Mouse (Mus musculus) thymus, postnatal 36 days (tissue): ENCODE measurements around the gene Wnt8b.
A peak's percentile ranks its signal among the peaks of the same experiment; 100 is the strongest.
"Not testable (repeated sequence)": the region's sequence is repeated elsewhere in the genome, so short reads cannot be mapped to it uniquely, and the experiment has no call there.

Experiments
- DNase-seq, 2 experiments: peaks; one replicate each; pipeline ENCODE4 v3.0.0; 2022; ENCODE audit warnings: mixed read lengths in 2 of 2

The Wnt8b gene

GRCm38 (mm10) chr19:44493128-44493527, at the start of gene Wnt8b:
Wnt8b (plus strand) TSS chr19:44493472.
- no peak for DNase-seq

- DNase-seq = no peak
Observed at GRCm38 (mm10) chr19:44445755-44446154, 47.5 kb upstream of the Wnt8b start.

GRCm38 (mm10) chr19:44447927-44448326, 45.3 kb upstream of the Wnt8b start:
- DNase-seq = no peak

GRCm38 (mm10) chr19:44454862-44455261, 38.4 kb upstream of the Wnt8b start:
- no peak for DNase-seq

- DNase-seq = no peak
Observed at GRCm38 (mm10) chr19:44455356-44455755, 37.9 kb upstream of the Wnt8b start.

- no peak for DNase-seq
Observed at GRCm38 (mm10) chr19:44457359-44458055, 35.8 kb upstream of the Wnt8b start.

GRCm38 (mm10) chr19:44458696-44459095, 34.6 kb upstream of the Wnt8b start:
- no peak for DNase-seq

- DNase-seq = no peak
Observed at GRCm38 (mm10) chr19:44460441-44460840, 32.8 kb upstream of the Wnt8b start.

- DNase-seq = no peak
Observed at GRCm38 (mm10) chr19:44461500-44461899, 31.8 kb upstream of the Wnt8b start.

- DNase-seq = no peak
Observed at GRCm38 (mm10) chr19:44462141-44462540, 31.1 kb upstream of the Wnt8b start.

GRCm38 (mm10) chr19:44465960-44466525, 27.2 kb upstream of the Wnt8b start:
- DNase-seq = not testable (repeated sequence)

- peak; percentile 78 to 81 for DNase-seq
Observed at GRCm38 (mm10) chr19:44474158-44474557, 19.1 kb upstream of the Wnt8b start.

GRCm38 (mm10) chr19:44475268-44475667, 18.0 kb upstream of the Wnt8b start:
- DNase-seq = no peak

GRCm38 (mm10) chr19:44476541-44476940, 16.7 kb upstream of the Wnt8b start:
- no peak for DNase-seq

- DNase-seq = peak; percentile 70 to 77
Observed at GRCm38 (mm10) chr19:44487266-44487665, 6.0 kb upstream of the Wnt8b start.

- DNase-seq = no peak
Observed at GRCm38 (mm10) chr19:44496511-44496910, 3.2 kb downstream of the Wnt8b start.

- no peak for DNase-seq
Observed at GRCm38 (mm10) chr19:44496941-44497340, 3.7 kb downstream of the Wnt8b start.

- no peak for DNase-seq
Observed at GRCm38 (mm10) chr19:44498936-44499335, 5.7 kb downstream of the Wnt8b start.

- DNase-seq = no peak
Observed at GRCm38 (mm10) chr19:44500240-44500639, 7.0 kb downstream of the Wnt8b start.

GRCm38 (mm10) chr19:44501925-44502324, 8.7 kb downstream of the Wnt8b start:
- no peak for DNase-seq

GRCm38 (mm10) chr19:44502741-44503140, 9.5 kb downstream of the Wnt8b start:
- DNase-seq = no peak

- DNase-seq = peak; percentile 47 to 54
Observed at GRCm38 (mm10) chr19:44510534-44511175, 17.4 kb downstream of the Wnt8b start.

- DNase-seq = peak; percentile 60 to 65
Observed at GRCm38 (mm10) chr19:44511451-44512231, 18.4 kb downstream of the Wnt8b start.
